Mouse (Mus musculus) kidney, embryonic 15.5 days (tissue): ENCODE results near the gene Vdr. TPM values are rescaled to one million over a fixed set of nuclear protein-coding genes. Genes with fewer than 3 reads are reported as not detected.

Source experiments
- ATAC-seq: fragments of 200-750 bp; cut with Nextera tagmentation; replicated peaks from 2 replicates; pipeline ENCODE4 v1.8.0; 2017; ENCODE audit warnings: moderate TSS enrichment; ENCODE audit not compliant: low FRiP score
- H3K27ac ChIP-seq: fragments of 300-500 bp; sonication (generic); 2 replicates; pipeline ENCODE4 v1.5.1; 2015; ENCODE audit warnings: mild to moderate bottlenecking, inconsistent platforms
- H3K27me3 ChIP-seq: fragments of 300-500 bp; sonication (generic); 2 replicates; pipeline ENCODE4 v1.6.1; 2015; ENCODE audit warnings: inconsistent platforms
- H3K36me3 ChIP-seq: fragments of 300-500 bp; sonication (generic); 2 replicates; pipeline ENCODE4 v1.6.1; 2015; ENCODE audit warnings: inconsistent platforms
- H3K4me1 ChIP-seq: fragments of 300-500 bp; sonication (generic); 2 replicates; pipeline ENCODE4 v1.6.1; 2015; ENCODE audit warnings: inconsistent platforms
- H3K4me2 ChIP-seq: fragments of 300-500 bp; sonication (generic); 2 replicates; pipeline ENCODE4 v1.6.1; 2015; ENCODE audit warnings: moderate library complexity, mild to moderate bottlenecking, inconsistent platforms
- H3K4me3 ChIP-seq: fragments of 300-500 bp; sonication (generic); replicated peaks from 2 replicates; pipeline ENCODE4 v1.5.1; 2015; ENCODE audit warnings: mild to moderate bottlenecking, inconsistent platforms
- H3K9ac ChIP-seq: fragments of 300-500 bp; sonication (generic); 2 replicates; pipeline ENCODE4 v1.6.1; 2015; ENCODE audit warnings: mild to moderate bottlenecking, inconsistent platforms
- H3K9me3 ChIP-seq: fragments of 300-500 bp; sonication (generic); replicated peaks from 2 replicates; pipeline ENCODE4 v1.6.1; 2016; ENCODE audit warnings: inconsistent platforms
- WGBS: fragments of 180-500 bp; shearing (Covaris S2); methylation state at CpG from one replicate; pipeline ENCODE4 v1.1.7; 2015; ENCODE audit warnings: mixed read lengths; 5-methylcytosine and 5-hydroxymethylcytosine counted together
- polyA plus RNA-seq: library from polyadenylated mRNA; unstranded; fragments of >200 nt; fragmentation: Nextera tagmentation; extraction: Ambion mirVana; gene quantifications from 2 replicates; pipeline ENCODE4 v1.2.1, GENCODE M21; 2015

The Vdr gene
- polyA plus RNA-seq, 1 experiment from 2014 or later, result 6.5 TPM

DNA sequence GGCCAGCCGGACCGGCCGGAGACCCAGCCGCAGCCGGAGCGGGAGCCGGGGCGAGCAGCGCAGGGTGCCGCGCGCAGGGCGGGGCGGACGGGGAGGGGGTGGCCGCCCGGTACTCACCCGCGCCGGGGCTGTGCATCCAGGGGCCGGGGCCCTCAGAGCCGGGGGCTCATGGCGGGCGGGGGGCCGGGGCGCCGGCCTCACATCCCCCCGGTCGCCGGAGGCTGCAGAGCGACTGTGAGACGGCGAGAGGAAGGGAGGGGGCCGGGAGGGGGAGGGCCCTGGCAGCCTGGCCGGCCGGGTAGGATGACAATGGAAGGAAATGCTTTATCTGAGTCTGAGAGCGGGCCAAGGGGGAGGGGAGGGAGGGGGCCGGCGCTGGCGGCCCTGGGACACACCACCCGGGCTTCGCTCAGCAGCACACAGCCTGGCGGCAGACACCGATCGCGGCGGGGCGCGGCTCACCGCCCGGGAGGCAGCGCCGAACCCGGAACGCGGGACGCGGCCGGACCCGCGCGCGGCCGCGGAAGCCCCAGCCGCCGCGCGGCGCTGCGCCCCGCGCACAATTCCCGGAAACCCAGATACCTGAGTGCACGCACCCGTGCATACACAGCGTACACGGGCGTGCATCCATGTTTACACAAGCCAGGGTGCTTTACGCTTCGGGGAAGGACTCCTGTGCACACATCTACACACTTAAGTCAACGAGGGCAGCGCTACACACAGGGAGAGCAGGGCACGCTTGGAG is 79.0 kb downstream of the Vdr start:
- peak overlapping the region; percentile 88 for H3K4me3 ChIP-seq
- H3K36me3 ChIP-seq, result no peaks in the 10 kb centered on the region
- H3K9me3 ChIP-seq, result no peaks in the 10 kb centered on the region
- H3K27me3 ChIP-seq, result no peaks in the 10 kb centered on the region
- peak overlapping the region; percentile 97 for H3K9ac ChIP-seq
- peak; percentile 85 for ATAC-seq
- peak overlapping the region; percentile 87 for H3K4me2 ChIP-seq
- under 1% methylated on average over 74 of the region's 84 CpGs for WGBS
- peaks cover 69% of the 10 kb centered on the region for H3K4me1 ChIP-seq
- peak overlapping the region; percentile 97 for H3K27ac ChIP-seq

- peak overlapping the region; percentile 97 for H3K27ac ChIP-seq
- peak; percentile 30 for ATAC-seq
- peaks cover 70% of the 10 kb centered on the region for H3K4me1 ChIP-seq
- H3K9me3 ChIP-seq, result no peaks in the 10 kb centered on the region
- H3K36me3 ChIP-seq, result no peaks in the 10 kb centered on the region
- H3K27me3 ChIP-seq, result no peaks in the 10 kb centered on the region
- peak overlapping the region; percentile 87 for H3K4me2 ChIP-seq
- H3K4me3 ChIP-seq, result peak overlapping the region; percentile 88
- WGBS, result under 1% methylated on average over 29 of the region's 39 CpGs
- H3K9ac ChIP-seq, result peak overlapping the region; percentile 97
Observed at GRCm38 (mm10) chr15:97830788-97831241, 79.6 kb downstream of the Vdr start.

DNA sequence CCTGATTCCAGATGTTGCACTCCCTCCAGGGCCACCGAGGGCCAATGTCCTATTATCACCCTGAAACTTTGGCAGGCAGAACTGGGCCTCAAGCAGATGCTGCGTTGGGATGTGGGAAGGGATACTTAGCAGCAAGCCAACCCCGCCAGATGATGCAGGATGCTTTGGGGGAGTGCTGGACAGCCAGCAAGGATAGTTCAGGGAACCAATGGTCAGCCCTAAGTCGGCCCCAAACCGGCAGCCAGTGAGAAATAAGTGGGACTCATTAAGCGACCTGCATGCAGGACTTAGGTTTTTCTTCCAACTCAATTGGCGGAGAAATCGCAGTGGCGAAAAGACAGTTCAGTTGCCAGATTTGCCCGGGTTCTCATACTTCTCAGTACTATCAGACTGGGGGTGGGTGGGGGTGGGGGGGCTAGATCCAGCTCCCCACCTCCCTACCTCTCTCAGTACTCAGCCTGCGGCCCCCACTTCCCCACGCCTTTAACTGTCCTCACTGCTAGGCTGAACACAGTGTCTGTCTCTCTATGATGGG is 80.1 kb downstream of the Vdr start:
- Histone ChIP-seq H3K4me3 (peak overlapping the region; percentile 88), H3K27me3 (no peaks in the 10 kb centered on the region), H3K36me3 (no peaks in the 10 kb centered on the region), H3K9ac (peak overlapping the region; percentile 97), H3K9me3 (no peaks in the 10 kb centered on the region), H3K4me1 (peaks cover 75% of the 10 kb centered on the region), H3K4me2 (peak overlapping the region; percentile 87), H3K27ac (peak overlapping the region; percentile 97)
- WGBS, result 11% methylated on average over 12 of the region's 12 CpGs
- ATAC-seq, result no peak

DNA sequence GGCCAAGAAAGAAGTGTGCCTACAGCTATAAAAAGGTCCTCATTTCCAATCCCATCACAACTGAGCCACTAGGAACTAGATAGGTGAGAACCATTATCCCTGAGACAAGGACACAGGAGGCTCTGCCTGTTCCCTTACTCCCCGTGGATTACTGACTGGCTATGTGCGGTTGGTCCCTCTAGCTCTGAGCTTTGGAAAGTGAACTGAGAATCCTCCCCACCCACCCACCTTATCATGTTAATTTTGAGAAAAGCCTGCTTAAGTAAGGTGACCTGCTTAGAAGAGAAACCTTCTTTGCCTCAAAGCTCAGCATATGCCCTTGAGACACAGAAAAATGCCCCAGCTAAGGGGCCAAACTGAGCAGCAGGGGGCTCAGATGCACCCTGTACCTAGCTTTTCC is 81.0 kb downstream of the Vdr start:
- Histone ChIP-seq H3K27me3 (no peaks in the 10 kb centered on the region), H3K4me2 (peak overlapping the region; percentile 87), H3K27ac (peak overlapping the region; percentile 97), H3K4me1 (peaks cover 84% of the 10 kb centered on the region), H3K36me3 (no peaks in the 10 kb centered on the region), H3K9ac (no peak overlapping the region; the same call in 1 of the 2 replicates), H3K4me3 (peak overlapping the region; percentile 88), H3K9me3 (no peaks in the 10 kb centered on the region)
- ATAC-seq, result no peak
- 31% methylated on average over 2 of the region's 2 CpGs for WGBS

- WGBS, result 60% methylated on average over 5 of the region's 5 CpGs
- Histone ChIP-seq H3K27me3 (no peaks in the 10 kb centered on the region), H3K9ac (no peak overlapping the region), H3K36me3 (peaks cover 4% of the 10 kb centered on the region), H3K9me3 (no peaks in the 10 kb centered on the region), H3K4me3 (peak overlapping the region; percentile 88), H3K4me1 (peaks cover 89% of the 10 kb centered on the region), H3K27ac (peak overlapping the region; percentile 97), H3K4me2 (peak overlapping the region; percentile 87)
- ATAC-seq, result no peak
Observed at GRCm38 (mm10) chr15:97828901-97829338, 81.5 kb downstream of the Vdr start.

DNA sequence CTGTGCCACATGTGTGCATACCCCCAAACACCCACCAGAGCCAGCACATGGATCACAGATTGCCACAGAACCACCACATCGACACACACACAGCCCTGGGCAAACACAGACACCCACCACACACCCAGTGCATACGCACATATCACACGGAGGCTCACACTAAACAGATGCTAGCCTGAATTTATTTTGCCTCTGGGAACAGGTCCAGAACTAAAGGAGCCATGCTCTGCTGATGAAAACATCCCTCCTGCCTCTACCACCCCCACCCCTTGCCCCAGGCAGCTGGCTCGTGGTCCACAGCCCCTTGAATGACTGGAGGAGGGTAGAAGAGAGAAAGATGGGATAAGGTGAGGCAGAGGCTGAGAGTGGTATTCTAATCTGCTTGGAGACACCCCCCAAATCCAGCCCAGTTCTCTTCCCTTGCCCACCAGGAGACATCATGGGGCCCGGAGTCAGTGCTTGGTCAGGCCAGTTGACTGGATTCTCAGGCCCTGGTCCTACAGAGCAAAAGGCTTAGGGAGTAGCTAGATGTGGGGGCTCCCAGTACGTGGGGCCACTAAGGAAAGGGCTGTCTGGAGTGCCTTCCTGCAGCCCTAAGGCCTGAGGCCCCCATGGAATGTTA is 82.1 kb downstream of the Vdr start:
- WGBS, result 58% methylated on average over 6 of the region's 6 CpGs
- Histone ChIP-seq H3K36me3 (peaks cover 7% of the 10 kb centered on the region), H3K4me1 (peaks cover 90% of the 10 kb centered on the region), H3K4me2 (peak overlapping the region; percentile 87), H3K27ac (peak overlapping the region; percentile 97), H3K27me3 (no peaks in the 10 kb centered on the region), H3K4me3 (peak overlapping the region; percentile 88), H3K9ac (0 out of 2 replicates have a peak overlapping the region, but pooled peaks have one; percentile 21), H3K9me3 (no peaks in the 10 kb centered on the region)
- ATAC-seq, result no peak

DNA sequence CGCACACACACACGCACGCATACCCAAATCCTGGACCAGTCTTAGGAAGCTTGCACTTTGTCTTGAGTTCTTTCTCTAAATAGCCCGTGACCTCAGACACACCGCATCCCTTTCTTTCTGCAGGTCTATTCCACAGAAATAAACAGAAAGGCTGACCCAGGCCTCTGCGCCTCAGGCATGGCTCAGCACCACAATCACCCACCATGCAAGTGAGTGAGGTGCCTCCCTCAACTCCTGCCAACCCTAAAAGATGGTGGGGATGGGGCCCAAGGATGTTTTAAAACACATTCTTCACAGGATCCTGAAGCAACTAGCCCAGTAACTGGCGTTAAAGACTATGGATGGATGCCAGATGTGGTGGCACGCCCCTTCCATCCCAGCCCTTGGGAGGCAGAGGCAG is 83.0 kb downstream of the Vdr start:
- 90% methylated on average over 8 of the region's 8 CpGs for WGBS

GRCm38 (mm10) chr15:97826588-97827261 is 83.7 kb downstream of the Vdr start:
- no peak overlapping the region for H3K4me3 ChIP-seq
- no peak overlapping the region for H3K4me2 ChIP-seq
- H3K27ac ChIP-seq, result 0 out of 2 replicates have a peak overlapping the region, but pooled peaks have one; percentile 88
- no peak for ATAC-seq
- peaks cover 7% of the 10 kb centered on the region for H3K36me3 ChIP-seq
- no peaks in the 10 kb centered on the region for H3K27me3 ChIP-seq
- 65% methylated on average over 5 of the region's 5 CpGs for WGBS
- H3K9me3 ChIP-seq, result no peaks in the 10 kb centered on the region
- no peak overlapping the region for H3K9ac ChIP-seq
- peaks cover 90% of the 10 kb centered on the region for H3K4me1 ChIP-seq

More for the DNA sequence above, 83.0 kb downstream of the Vdr start:
- Histone ChIP-seq H3K4me1 (peaks cover 90% of the 10 kb centered on the region), H3K27ac (no peak overlapping the region), H3K4me2 (no peak overlapping the region), H3K36me3 (peaks cover 7% of the 10 kb centered on the region), H3K4me3 (no peak overlapping the region), H3K9me3 (no peaks in the 10 kb centered on the region), H3K27me3 (no peaks in the 10 kb centered on the region), H3K9ac (no peak overlapping the region)
- no peak for ATAC-seq

GRCm38 (mm10) chr15:97825941-97826587 is 84.4 kb downstream of the Vdr start:
- Histone ChIP-seq H3K27ac (peak overlapping the region; percentile 88), H3K27me3 (no peaks in the 10 kb centered on the region), H3K4me3 (peak overlapping the region; percentile 40), H3K9ac (peak overlapping the region; percentile 50; the same call in 1 of the 2 replicates), H3K4me2 (peak overlapping the region; percentile 66), H3K36me3 (peaks cover 7% of the 10 kb centered on the region), H3K4me1 (peaks cover 94% of the 10 kb centered on the region), H3K9me3 (no peaks in the 10 kb centered on the region)
- WGBS, result 51% methylated on average over 12 of the region's 12 CpGs
- no peak for ATAC-seq

GRCm38 (mm10) chr15:97825071-97825940 is 85.1 kb downstream of the Vdr start:
- 8% methylated on average over 29 of the region's 29 CpGs for WGBS
- peak; percentile 66 for ATAC-seq
- H3K9ac ChIP-seq, result peak overlapping the region; percentile 50

More at GRCm38 (mm10) chr15:97825071-97825940, 85.1 kb downstream of the Vdr start:
- H3K4me1 ChIP-seq, result peaks cover 96% of the 10 kb centered on the region
- H3K36me3 ChIP-seq, result peaks cover 12% of the 10 kb centered on the region
- H3K4me2 ChIP-seq, result peak overlapping the region; percentile 66
- peak overlapping the region; percentile 88 for H3K27ac ChIP-seq
- H3K9me3 ChIP-seq, result no peaks in the 10 kb centered on the region
- H3K4me3 ChIP-seq, result peak overlapping the region; percentile 40
- H3K27me3 ChIP-seq, result no peaks in the 10 kb centered on the region
